Mouse (Mus musculus): ENCODE data around the gene Gtf2h4. TPM values are rescaled to one million over a fixed set of nuclear protein-coding genes. Genes with fewer than 3 reads are reported as not detected.

Gene Gtf2h4
- polyA plus RNA-seq, 1 experiment from 2014 or later: 35.3 TPM

- H3K36me3 ChIP-seq (ENCODE audit: control insufficient read depth, insufficient read depth): no peaks in the 10 kb centered on the region
- peaks cover 13% of the 10 kb centered on the region for H3K4me1 ChIP-seq (replicated peaks; ENCODE audit: control insufficient read depth, insufficient read depth, low read length)
- no peaks in the 10 kb centered on the region for H3K9me3 ChIP-seq (ENCODE audit: control insufficient read depth, low read length)
- WGBS: 3% methylated on average over 13 of the region's 13 CpGs
- H3K27me3 ChIP-seq (replicated peaks; ENCODE audit: control insufficient read depth, insufficient read depth, low read length): no peaks in the 10 kb centered on the region
- peak; percentile 42; the same call in 1 of the 2 replicates for ATAC-seq
- H3K4me3 ChIP-seq (replicated peaks; ENCODE audit: low read length): peak overlapping the region; percentile 84
- H3K4me2 ChIP-seq (ENCODE audit: low read length): peak overlapping the region; percentile 74
- H3K27ac ChIP-seq (ENCODE audit: low read length): peak overlapping the region; percentile 83
- H3K9ac ChIP-seq (replicated peaks; ENCODE audit: low read depth, low read length): peak overlapping the region; percentile 89
Observed at GRCm38 (mm10) chr17:35666851-35667256, 6.7 kb downstream of the Gtf2h4 start.

GRCm38 (mm10) chr17:35665957-35666515 is 7.5 kb downstream of the Gtf2h4 start:
- Histone ChIP-seq H3K4me1 (replicated peaks; ENCODE audit: control insufficient read depth, insufficient read depth, low read length) (peaks cover 13% of the 10 kb centered on the region), H3K4me2 (ENCODE audit: low read length) (no peak overlapping the region), H3K36me3 (ENCODE audit: control insufficient read depth, insufficient read depth) (no peaks in the 10 kb centered on the region), H3K4me3 (replicated peaks; ENCODE audit: low read length) (no peak overlapping the region), H3K9me3 (ENCODE audit: control insufficient read depth, low read length) (no peaks in the 10 kb centered on the region), H3K27me3 (replicated peaks; ENCODE audit: control insufficient read depth, insufficient read depth, low read length) (no peaks in the 10 kb centered on the region), H3K27ac (ENCODE audit: low read length) (no peak overlapping the region), H3K9ac (replicated peaks; ENCODE audit: low read depth, low read length) (no peak overlapping the region)
- WGBS: 82% methylated on average over 17 of the region's 17 CpGs
- no peak for ATAC-seq

DNA sequence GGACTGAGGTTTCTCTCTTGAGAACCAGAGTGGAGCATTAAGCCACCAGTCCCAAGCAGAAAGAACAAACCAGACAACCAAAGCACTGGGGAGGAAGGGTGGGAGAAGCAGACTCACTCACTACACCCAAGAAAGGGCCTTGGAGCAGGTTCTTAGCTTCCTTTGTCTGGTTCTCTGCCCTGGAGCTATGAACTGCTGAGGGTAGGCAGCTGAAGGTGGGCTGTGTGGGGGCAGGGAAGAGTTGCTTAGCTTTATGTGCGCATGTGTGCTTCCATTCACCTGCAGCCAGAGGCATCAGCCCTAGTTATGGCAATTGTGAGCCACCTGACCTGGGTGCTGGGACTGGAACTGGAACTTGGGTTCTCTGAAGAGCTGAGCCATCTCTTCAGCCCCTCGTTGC is 20.5 kb downstream of the Gtf2h4 start:
- peaks cover 13% of the 10 kb centered on the region for H3K36me3 ChIP-seq (ENCODE audit: control insufficient read depth, insufficient read depth)
- no peak for ATAC-seq
- H3K4me2 ChIP-seq (ENCODE audit: low read length): no peak overlapping the region
- no peak overlapping the region for H3K27ac ChIP-seq (ENCODE audit: low read length)
- 88% methylated on average over 2 of the region's 2 CpGs for WGBS
- no peaks in the 10 kb centered on the region for H3K4me1 ChIP-seq (replicated peaks; ENCODE audit: control insufficient read depth, insufficient read depth, low read length)
- no peak overlapping the region for H3K9ac ChIP-seq (replicated peaks; ENCODE audit: low read depth, low read length)
- H3K4me3 ChIP-seq (replicated peaks; ENCODE audit: low read length): no peak overlapping the region
- no peaks in the 10 kb centered on the region for H3K27me3 ChIP-seq (replicated peaks; ENCODE audit: control insufficient read depth, insufficient read depth, low read length)
- H3K9me3 ChIP-seq (ENCODE audit: control insufficient read depth, low read length): no peaks in the 10 kb centered on the region

DNA sequence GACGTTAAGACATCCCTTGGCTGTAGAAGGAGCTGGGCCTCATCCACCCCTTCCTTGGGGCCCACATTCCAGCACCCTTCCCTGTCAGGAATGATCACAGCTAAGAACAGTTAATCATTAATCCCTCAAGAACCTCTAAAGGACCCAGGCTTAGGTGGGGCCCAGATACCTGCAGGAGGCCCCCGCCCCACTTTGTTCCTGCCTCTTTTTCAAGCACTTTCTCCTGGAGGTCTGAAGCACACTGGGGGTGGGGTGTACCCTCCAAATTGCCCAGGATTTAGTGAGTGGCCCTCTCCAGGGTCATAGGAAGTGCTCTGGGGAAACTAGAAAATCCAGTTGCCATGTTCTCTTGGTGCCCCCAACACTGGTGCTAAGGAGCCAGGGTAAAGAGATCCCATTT is 24.1 kb downstream of the Gtf2h4 start:
- Histone ChIP-seq H3K27ac (ENCODE audit: low read length) (no peak overlapping the region), H3K9ac (replicated peaks; ENCODE audit: low read depth, low read length) (no peak overlapping the region), H3K4me3 (replicated peaks; ENCODE audit: low read length) (no peak overlapping the region), H3K4me2 (ENCODE audit: low read length) (no peak overlapping the region), H3K9me3 (ENCODE audit: control insufficient read depth, low read length) (no peaks in the 10 kb centered on the region), H3K36me3 (ENCODE audit: control insufficient read depth, insufficient read depth) (no peaks in the 10 kb centered on the region), H3K27me3 (replicated peaks; ENCODE audit: control insufficient read depth, insufficient read depth, low read length) (no peaks in the 10 kb centered on the region), H3K4me1 (replicated peaks; ENCODE audit: control insufficient read depth, insufficient read depth, low read length) (no peaks in the 10 kb centered on the region)
- WGBS: 64% methylated on average over 2 of the region's 2 CpGs
- no peak for ATAC-seq

DNA sequence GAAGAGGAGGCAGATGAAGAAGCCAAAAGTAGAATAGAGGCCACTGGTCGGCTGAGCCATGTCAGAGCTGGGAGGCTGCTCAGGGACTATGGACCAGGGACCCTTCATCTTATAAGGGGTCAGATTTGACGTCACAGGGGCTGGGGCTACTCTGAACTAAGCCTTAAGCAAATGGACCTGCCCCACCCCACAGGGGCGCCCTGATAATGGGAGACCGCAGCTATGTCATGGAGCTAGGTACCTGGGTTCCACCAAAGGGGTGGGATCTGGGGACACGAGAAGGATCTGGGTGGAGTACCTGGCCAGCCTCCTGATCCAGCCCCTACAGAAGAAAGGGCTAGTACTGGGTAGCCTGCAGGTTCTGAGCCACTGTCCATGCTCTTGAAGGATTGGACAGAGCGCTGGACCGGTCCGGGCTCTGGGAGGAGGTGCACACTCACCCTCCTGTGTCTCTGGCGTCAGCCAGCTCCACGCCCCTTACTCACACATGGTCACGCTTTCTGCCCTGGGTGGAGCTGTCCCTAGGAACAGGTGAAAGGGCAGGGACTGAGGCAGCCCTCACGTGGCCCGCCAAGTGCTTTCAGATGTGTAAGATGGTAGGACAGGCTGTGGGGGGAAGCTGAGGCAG is 29.8 kb downstream of the Gtf2h4 start, which contains the start of gene Mucl3:
Mucl3 (minus strand) TSS at position 87 of the 628 bp plus-strand sequence.
- no peaks in the 10 kb centered on the region for H3K36me3 ChIP-seq (ENCODE audit: control insufficient read depth, insufficient read depth)
- H3K27me3 ChIP-seq (replicated peaks; ENCODE audit: control insufficient read depth, insufficient read depth, low read length): no peaks in the 10 kb centered on the region
- ATAC-seq: no peak
- no peaks in the 10 kb centered on the region for H3K4me1 ChIP-seq (replicated peaks; ENCODE audit: control insufficient read depth, insufficient read depth, low read length)
- H3K9me3 ChIP-seq (ENCODE audit: control insufficient read depth, low read length): no peaks in the 10 kb centered on the region
- no peak within 1 kb of the TSS for H3K4me3 ChIP-seq (replicated peaks; ENCODE audit: low read length)
- H3K4me2 ChIP-seq (ENCODE audit: low read length): no peak within 1 kb of the TSS
- no peak within 1 kb of the TSS for H3K9ac ChIP-seq (replicated peaks; ENCODE audit: low read depth, low read length)
- 82% methylated on average over 13 of the region's 13 CpGs for WGBS
- no peak within 1 kb of the TSS for H3K27ac ChIP-seq (ENCODE audit: low read length)

DNA sequence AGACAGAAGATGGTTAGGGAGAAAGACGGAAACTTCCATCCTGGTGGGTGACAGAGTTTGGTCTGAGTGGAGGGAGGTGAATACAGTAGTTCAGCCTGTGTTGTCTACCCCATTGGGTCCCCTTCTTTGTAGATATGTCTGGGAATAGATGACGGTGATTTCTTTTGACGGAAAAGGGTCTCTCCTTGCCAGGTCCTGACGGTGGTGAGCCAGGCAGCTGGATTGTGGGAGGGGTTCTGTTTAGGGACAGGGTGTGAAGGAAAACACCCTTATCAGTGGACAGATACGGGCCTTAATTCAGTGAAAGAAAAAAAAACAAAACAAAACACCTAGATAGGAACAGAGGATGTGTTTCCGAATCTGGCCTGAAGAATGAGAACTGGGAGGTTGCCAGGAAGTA is 34.2 kb downstream of the Gtf2h4 start:
- Histone ChIP-seq H3K36me3 (ENCODE audit: control insufficient read depth, insufficient read depth) (no peaks in the 10 kb centered on the region), H3K9ac (replicated peaks; ENCODE audit: low read depth, low read length) (no peak overlapping the region), H3K27ac (ENCODE audit: low read length) (no peak overlapping the region), H3K4me3 (replicated peaks; ENCODE audit: low read length) (no peak overlapping the region), H3K9me3 (ENCODE audit: control insufficient read depth, low read length) (no peaks in the 10 kb centered on the region), H3K4me1 (replicated peaks; ENCODE audit: control insufficient read depth, insufficient read depth, low read length) (no peaks in the 10 kb centered on the region), H3K4me2 (ENCODE audit: low read length) (no peak overlapping the region), H3K27me3 (replicated peaks; ENCODE audit: control insufficient read depth, insufficient read depth, low read length) (0 out of 2 replicates have a peak, but pooled peaks cover 4% of the 10 kb centered on the region)
- no peak for ATAC-seq
- WGBS: 77% methylated on average over 6 of the region's 6 CpGs

DNA sequence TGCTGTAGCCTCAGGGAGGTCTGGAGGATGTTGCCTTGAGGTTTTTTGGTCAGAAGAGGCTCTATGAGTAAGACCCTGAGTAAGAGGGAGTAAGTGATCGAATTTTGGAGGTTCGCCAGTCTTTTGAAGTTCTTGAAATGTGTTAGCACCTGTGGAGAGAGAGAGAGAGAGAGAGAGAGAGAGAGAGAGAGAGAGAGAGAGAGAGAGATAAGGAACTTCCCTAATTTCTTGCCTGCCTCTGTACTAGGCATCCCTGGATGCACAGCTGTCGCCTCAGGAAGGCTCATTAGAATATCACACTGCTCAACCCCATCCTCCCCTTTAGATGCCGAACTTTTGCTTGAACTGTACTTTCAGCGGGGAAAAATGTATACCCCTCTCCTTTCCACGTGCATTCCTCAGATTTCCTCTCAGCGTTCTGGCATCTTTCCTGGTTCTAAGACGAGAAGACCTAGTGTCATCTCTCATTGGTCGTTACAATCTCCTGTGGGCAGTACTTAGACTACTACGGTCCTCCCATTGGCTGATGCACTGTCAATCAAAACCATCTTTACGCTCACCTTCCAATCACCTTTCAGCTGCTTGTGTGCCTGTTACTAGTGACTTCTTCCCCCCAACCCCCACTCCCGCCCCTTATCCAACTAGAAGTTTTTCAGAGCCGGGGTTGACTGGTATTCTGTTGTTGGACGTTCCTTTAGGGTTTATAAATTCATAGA is 34.9 kb downstream of the Gtf2h4 start:
- Histone ChIP-seq H3K27ac (ENCODE audit: low read length) (no peak overlapping the region), H3K27me3 (replicated peaks; ENCODE audit: control insufficient read depth, insufficient read depth, low read length) (0 out of 2 replicates have a peak, but pooled peaks cover 4% of the 10 kb centered on the region), H3K36me3 (ENCODE audit: control insufficient read depth, insufficient read depth) (no peaks in the 10 kb centered on the region), H3K4me3 (replicated peaks; ENCODE audit: low read length) (no peak overlapping the region), H3K9ac (replicated peaks; ENCODE audit: low read depth, low read length) (no peak overlapping the region), H3K4me2 (ENCODE audit: low read length) (0 out of 2 replicates have a peak overlapping the region, but pooled peaks have one; percentile 21), H3K4me1 (replicated peaks; ENCODE audit: control insufficient read depth, insufficient read depth, low read length) (no peaks in the 10 kb centered on the region), H3K9me3 (ENCODE audit: control insufficient read depth, low read length) (no peaks in the 10 kb centered on the region)
- WGBS: 32% methylated on average over 14 of the region's 14 CpGs
- ATAC-seq: peak; percentile 71

- no peaks in the 10 kb centered on the region for H3K9me3 ChIP-seq (ENCODE audit: control insufficient read depth, low read length)
- WGBS: 29% methylated on average over 5 of the region's 5 CpGs
- H3K27me3 ChIP-seq (replicated peaks; ENCODE audit: control insufficient read depth, insufficient read depth, low read length): 0 out of 2 replicates have a peak, but pooled peaks cover 4% of the 10 kb centered on the region
- no peaks in the 10 kb centered on the region for H3K4me1 ChIP-seq (replicated peaks; ENCODE audit: control insufficient read depth, insufficient read depth, low read length)
- H3K9ac ChIP-seq (replicated peaks; ENCODE audit: low read depth, low read length): no peak overlapping the region
- H3K4me3 ChIP-seq (replicated peaks; ENCODE audit: low read length): no peak overlapping the region
- H3K27ac ChIP-seq (ENCODE audit: low read length): no peak overlapping the region
- H3K36me3 ChIP-seq (ENCODE audit: control insufficient read depth, insufficient read depth): no peaks in the 10 kb centered on the region
- 0 out of 2 replicates have a peak, but pooled peaks have one; percentile 25 for ATAC-seq
- no peak overlapping the region for H3K4me2 ChIP-seq (ENCODE audit: low read length)
Observed at GRCm38 (mm10) chr17:35636363-35636762, 37.2 kb downstream of the Gtf2h4 start.

GRCm38 (mm10) chr17:35635699-35636111 is 37.8 kb downstream of the Gtf2h4 start:
- peak overlapping the region; percentile 84 for H3K4me2 ChIP-seq (ENCODE audit: low read length)
- H3K27me3 ChIP-seq (replicated peaks; ENCODE audit: control insufficient read depth, insufficient read depth, low read length): 0 out of 2 replicates have a peak, but pooled peaks cover 4% of the 10 kb centered on the region
- peak overlapping the region; percentile 39 for H3K9ac ChIP-seq (replicated peaks; ENCODE audit: low read depth, low read length)
- WGBS: 0% methylated on average over 15 of the region's 15 CpGs
- H3K36me3 ChIP-seq (ENCODE audit: control insufficient read depth, insufficient read depth): no peaks in the 10 kb centered on the region
- H3K9me3 ChIP-seq (ENCODE audit: control insufficient read depth, low read length): no peaks in the 10 kb centered on the region
- H3K27ac ChIP-seq (ENCODE audit: low read length): no peak overlapping the region; the same call in 1 of the 2 replicates
- peak; percentile 84 for ATAC-seq
- H3K4me3 ChIP-seq (replicated peaks; ENCODE audit: low read length): peak overlapping the region; percentile 52
- H3K4me1 ChIP-seq (replicated peaks; ENCODE audit: control insufficient read depth, insufficient read depth, low read length): no peaks in the 10 kb centered on the region

All from forebrain, embryonic 16.5 days (tissue).